Mouse (Mus musculus): ENCODE results near the gene Cd46.

- no peak for TF ChIP-seq POLR2A (IDR thresholded peaks at IDR 0.05; ENCODE audit: insufficient read depth, low read depth, low read length)
- no peak for TF ChIP-seq CTCF (IDR thresholded peaks at IDR 0.05)
These were observed 290 bp downstream of the Cd46 start for GRCm38 (mm10) chr1:195091699-195092219.
